Mouse (Mus musculus) megakaryocyte, embryonic 14.5 days (primary cell): ENCODE data around the gene Gm44973.

Experiments used
- FLI1 ChIP-seq: IDR thresholded peaks from 2 replicates; pipeline ENCODE4 v1.6.1; 2012; ENCODE audit warnings: low read length, inconsistent platforms, mixed read lengths
- GATA1 ChIP-seq: IDR thresholded peaks from 3 replicates; pipeline ENCODE4 v1.6.1; 2012; ENCODE audit warnings: mixed read lengths, low read length, inconsistent platforms, borderline replicate concordance

- no peak for TF ChIP-seq GATA1
- TF ChIP-seq FLI1, result no peak
These were observed 14.7 kb downstream of the Gm44973 start for GRCm38 (mm10) chr7:5029946-5030345.
